Mouse (Mus musculus): ENCODE measurements around the gene Srpk3.

Gene Srpk3

GRCm38 (mm10) chrX:73815072-73815471 lies 40.9 kb downstream of the Srpk3 start:
- DNase-seq: no peak

GRCm38 (mm10) chrX:73816596-73817314 lies 42.5 kb downstream of the Srpk3 start:
- no peak for DNase-seq

- no peak for DNase-seq
Observed at GRCm38 (mm10) chrX:73823747-73824146, 49.5 kb downstream of the Srpk3 start.

- DNase-seq: peak; percentile 76
Observed at GRCm38 (mm10) chrX:73824185-73825151, 50.3 kb downstream of the Srpk3 start, which contains the start of gene Pdzd4. TSS of gene Pdzd4 (minus strand) at chrX:73824969.

Measured in lung, postnatal 10 days (tissue).